Mouse (Mus musculus) testis, postnatal 10 days (tissue): ENCODE measurements at regions not wholly inside any gene's neighbourhood (a gene's known extent, or its start where the extent isn't known, plus 50 kb on each side); places are given as distances from the start of the nearest gene placed in this dataset.
A peak's percentile ranks its signal among the peaks of the same experiment; 100 is the strongest.

Source experiments
- DNase-seq: peaks from one replicate; pipeline ENCODE4 v3.0.0; 2021; ENCODE audit warnings: low spot score

- DNase-seq, result peak; percentile 52
These were observed 613.3 kb upstream of the Ywhaq start for GRCm38 (mm10) chr12:22030717-22031116.

DNA sequence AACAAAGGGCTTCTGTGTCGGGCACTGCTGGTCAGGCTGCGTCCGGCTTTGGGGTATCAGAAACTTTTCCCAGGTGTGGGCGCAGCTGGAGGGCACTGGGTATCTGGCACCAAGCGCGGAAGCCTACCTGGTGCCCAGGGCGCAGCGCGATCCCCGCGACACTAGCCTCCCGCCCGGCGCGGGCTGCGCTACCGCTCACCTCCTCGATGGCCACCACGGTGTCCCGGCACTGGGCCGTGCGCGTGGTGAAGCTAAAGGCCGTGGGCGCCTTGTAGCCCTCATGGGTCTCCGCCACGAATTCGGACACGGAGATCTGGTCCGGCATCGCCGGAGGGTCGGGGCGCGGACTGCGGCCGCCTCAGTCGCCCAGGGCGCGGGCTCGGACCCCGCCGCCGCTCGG lies 612.8 kb upstream of the Ywhaq start:
- peak; percentile 26 for DNase-seq
